Mouse (Mus musculus) G1E (cell line): ENCODE measurements around the gene Smchd1. TPM values are rescaled to one million over a fixed set of nuclear protein-coding genes. Genes with fewer than 3 reads are reported as not detected.
"Not testable (repeated sequence)": the region's sequence is repeated elsewhere in the genome, so short reads cannot be mapped to it uniquely, and the experiment has no call there.

Experiments used
- ATAC-seq: 2 replicates; pipeline ENCODE4 v1.8.0; 2016; ENCODE audit warnings: mild to moderate bottlenecking; ENCODE audit not compliant: insufficient number of reproducible peaks, poor library complexity, low FRiP score, severe bottlenecking; ENCODE audit errors: extremely low read depth
- DNase-seq: peaks from one replicate; pipeline ENCODE4 v3.0.0; 2012; ENCODE audit warnings: low spot score
- H3K27me3 ChIP-seq: 2 replicates; pipeline ENCODE4 v1.6.1; 2012; ENCODE audit warnings: mild to moderate bottlenecking, low read length, inconsistent platforms; ENCODE audit not compliant: insufficient read depth
- H3K36me3 ChIP-seq: replicated peaks from 2 replicates; pipeline ENCODE3; 2012; ENCODE audit warnings: mild to moderate bottlenecking, inconsistent platforms
- H3K4me1 ChIP-seq: 2 replicates; pipeline ENCODE4 v1.6.1; 2012; ENCODE audit warnings: low read depth, low read length, inconsistent platforms, mixed read lengths; ENCODE audit not compliant: insufficient read depth
- H3K4me3 ChIP-seq: 2 replicates; pipeline ENCODE4 v1.5.1; 2012; ENCODE audit warnings: low read depth, mild to moderate bottlenecking, inconsistent platforms, low read length, moderate library complexity, mixed read lengths
- H3K9me3 ChIP-seq: replicated peaks from 2 replicates; pipeline ENCODE4 v1.6.1; 2012; ENCODE audit warnings: inconsistent platforms
- CTCF ChIP-seq: IDR thresholded peaks from 2 replicates; pipeline ENCODE4 v1.5.1; 2012; ENCODE audit warnings: low read depth, low read length, inconsistent platforms, mixed read lengths
- GATA1 ChIP-seq: IDR thresholded peaks from 2 replicates; pipeline ENCODE4 v1.6.1; 2012; ENCODE audit warnings: borderline replicate concordance, low read length, inconsistent platforms, mixed read lengths
- GATA2 ChIP-seq: IDR thresholded peaks from 2 replicates; pipeline ENCODE4 v1.6.1; 2012; ENCODE audit warnings: low read depth, low read length, inconsistent platforms, borderline replicate concordance
- POLR2AphosphoS5 ChIP-seq: IDR thresholded peaks from 2 replicates; pipeline ENCODE4 v1.6.1; 2012; ENCODE audit warnings: low read depth, low read length, inconsistent platforms; ENCODE audit not compliant: insufficient replicate concordance
- TAL1 ChIP-seq: conservative IDR thresholded peaks from 2 replicates; pipeline ENCODE4 v1.6.1; 2012; ENCODE audit warnings: low read depth, low read length, inconsistent platforms, mixed read lengths
- polyA plus RNA-seq: library from polyadenylated mRNA; stranded (reverse); fragments of >175 nt; gene quantifications from 2 replicates; pipeline ENCODE4 v1.2.3, GENCODE M21; 2012
- total RNA-seq, 2 experiments: library from RNA; stranded (forward) in 1 of 2; stranded (reverse) in 1 of 2; fragments of 200-1000 nt in 1 of 2; fragments of >200 nt in 1 of 2; fragmentation: Nextera tagmentation in 1 of 2; gene quantifications; 2 replicates each; pipeline ENCODE4 v1.2.3; 2014 to 2017

The Smchd1 gene
- total and polyA plus RNA-seq, 3 experiments, result 10.0 to 338 (median 243) TPM

- no peaks in the 10 kb centered on the region; the same call in 1 of the 2 replicates for H3K27me3 ChIP-seq
- H3K4me1 ChIP-seq, result no peaks in the 10 kb centered on the region
- TF ChIP-seq POLR2AphosphoS5 (no peak), GATA2 (no peak), GATA1 (no peak), CTCF (no peak), TAL1 (no peak)
- H3K4me3 ChIP-seq, result no peak overlapping the region
- DNase-seq, result no peak
- no peak for ATAC-seq
- H3K36me3 ChIP-seq, result peaks cover 15% of the 10 kb centered on the region
- no peaks in the 10 kb centered on the region for H3K9me3 ChIP-seq
Measured at GRCm38 (mm10) chr17:71338627-71339026, 136.5 kb downstream of the Smchd1 start.

GRCm38 (mm10) chr17:71337546-71337945, 137.6 kb downstream of the Smchd1 start:
- ATAC-seq (no peak), DNase-seq (no peak)
- TF ChIP-seq TAL1, result no peak
- no peak for TF ChIP-seq GATA2
- no peak for TF ChIP-seq GATA1
- TF ChIP-seq CTCF, result no peak
- TF ChIP-seq POLR2AphosphoS5, result no peak
- peaks cover 2% of the 10 kb centered on the region; the same call in 1 of the 2 replicates for H3K27me3 ChIP-seq
- no peaks in the 10 kb centered on the region for H3K4me1 ChIP-seq
- H3K36me3 ChIP-seq, result peaks cover 8% of the 10 kb centered on the region
- no peak overlapping the region for H3K4me3 ChIP-seq
- no peaks in the 10 kb centered on the region for H3K9me3 ChIP-seq

GRCm38 (mm10) chr17:71336421-71336820, 138.7 kb downstream of the Smchd1 start:
- Histone ChIP-seq H3K27me3 (peaks cover 9% of the 10 kb centered on the region), H3K36me3 (peaks cover 3% of the 10 kb centered on the region), H3K9me3 (no peaks in the 10 kb centered on the region), H3K4me1 (no peaks in the 10 kb centered on the region), H3K4me3 (no peak overlapping the region)
- DNase-seq (no peak), ATAC-seq (no peak)
- TF ChIP-seq CTCF (no peak), GATA2 (no peak), GATA1 (no peak), TAL1 (no peak), POLR2AphosphoS5 (no peak)

GRCm38 (mm10) chr17:71332298-71332697, 142.8 kb downstream of the Smchd1 start:
- Histone ChIP-seq H3K9me3 (no peaks in the 10 kb centered on the region), H3K4me3 (no peak overlapping the region), H3K27me3 (peaks cover 21% of the 10 kb centered on the region), H3K36me3 (no peaks in the 10 kb centered on the region), H3K4me1 (no peaks in the 10 kb centered on the region)
- TF ChIP-seq GATA2 (no peak), TAL1 (no peak), POLR2AphosphoS5 (no peak), CTCF (no peak), GATA1 (no peak)
- DNase-seq, result no peak
- no peak for ATAC-seq

- not testable (repeated sequence) for H3K9me3 ChIP-seq, H3K36me3 ChIP-seq, DNase-seq, ATAC-seq, H3K4me1 ChIP-seq, H3K4me3 ChIP-seq
- H3K27me3 ChIP-seq, result peaks cover 13% of the 10 kb centered on the region
Measured at GRCm38 (mm10) chr17:71320731-71321130, 154.4 kb downstream of the Smchd1 start.

DNA sequence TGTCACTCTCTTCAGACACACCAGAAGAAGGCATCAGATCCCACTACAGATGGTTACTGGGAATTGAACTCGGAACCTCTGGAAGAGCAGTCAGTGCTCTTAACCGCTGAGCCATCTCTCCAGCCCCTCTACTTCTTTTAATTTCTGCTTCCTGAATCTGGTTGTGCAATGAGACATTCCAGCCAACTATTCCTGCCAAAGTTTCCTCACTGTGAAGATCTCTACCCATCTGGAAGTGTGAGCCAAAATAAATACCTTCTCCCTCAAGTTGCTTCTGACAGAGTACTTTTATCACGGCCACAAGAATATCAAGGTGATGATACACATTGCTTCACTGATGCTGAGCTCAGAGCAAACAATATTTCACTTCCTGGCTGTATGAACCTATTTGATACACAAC, 155.8 kb downstream of the Smchd1 start:
- Histone ChIP-seq H3K27me3 (peaks cover 13% of the 10 kb centered on the region), H3K9me3 (no peaks in the 10 kb centered on the region), H3K4me3 (no peak overlapping the region), H3K36me3 (no peaks in the 10 kb centered on the region), H3K4me1 (peaks cover 2% of the 10 kb centered on the region; the same call in 1 of the 2 replicates)
- no peak for TF ChIP-seq TAL1
- no peak for TF ChIP-seq GATA1
- TF ChIP-seq POLR2AphosphoS5, result no peak
- no peak for TF ChIP-seq GATA2
- TF ChIP-seq CTCF, result no peak
- ATAC-seq, result no peak
- no peak for DNase-seq

DNA sequence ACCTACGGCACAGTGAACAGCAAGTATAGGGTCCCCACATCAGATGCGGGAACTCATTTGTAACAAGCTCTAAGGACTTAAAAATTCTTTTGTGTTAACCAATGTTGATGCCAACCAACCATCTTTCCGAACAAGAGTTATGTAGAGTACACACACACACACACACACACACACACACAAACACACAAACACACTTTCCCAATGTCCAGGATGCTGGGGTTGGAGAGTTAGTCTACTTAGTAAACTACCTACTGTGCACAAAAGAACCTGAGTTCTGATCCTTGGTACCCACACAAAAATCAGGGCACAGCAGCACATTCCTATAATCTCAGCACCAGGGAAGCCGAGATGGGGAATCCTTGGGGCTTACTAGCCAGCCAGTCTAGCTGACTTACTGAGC, 157.6 kb downstream of the Smchd1 start:
- no peaks in the 10 kb centered on the region for H3K9me3 ChIP-seq
- no peaks in the 10 kb centered on the region for H3K36me3 ChIP-seq
- ATAC-seq, result no peak
- H3K4me1 ChIP-seq, result peaks cover 5% of the 10 kb centered on the region
- no peak overlapping the region for H3K4me3 ChIP-seq
- TF ChIP-seq TAL1 (no peak), POLR2AphosphoS5 (no peak), GATA1 (no peak), CTCF (no peak), GATA2 (no peak)
- H3K27me3 ChIP-seq, result peaks cover 13% of the 10 kb centered on the region
- no peak for DNase-seq
